Mouse (Mus musculus): ENCODE measurements around the gene Tnfsf8.

GRCm38 (mm10) chr4:63907473-63907872 is 46.3 kb upstream of the Tnfsf8 start:
- no peak for TF ChIP-seq TAL1 (IDR thresholded peaks at IDR 0.05; ENCODE audit: low read length)
- no peak for TF ChIP-seq GATA1 (IDR thresholded peaks at IDR 0.05; ENCODE audit: low read length)
